Mouse (Mus musculus) heart, postnatal 10 days (tissue): ENCODE data around the gene Rarres2. TPM values are rescaled to one million over a fixed set of nuclear protein-coding genes. Genes with fewer than 3 reads are reported as not detected.
A peak's percentile ranks its signal among the peaks of the same experiment; 100 is the strongest.

Experiments
- DNase-seq, 2 experiments: peaks; one replicate each; pipeline ENCODE4 v3.0.0; 2021
- intact Hi-C: fragments of 180-260 bp; cut with DNase I; formaldehyde crosslinking; loops from one replicate; pipeline ENCODE4 v1.15.1; 2025
- total RNA-seq, 2 experiments: library from RNA; stranded (reverse); gene quantifications; 2 replicates each; pipeline ENCODE4 v1.2.3; 2021

Gene Rarres2
- total RNA-seq, 2 experiments from 2014 or later: 86.7 to 106 TPM

DNA sequence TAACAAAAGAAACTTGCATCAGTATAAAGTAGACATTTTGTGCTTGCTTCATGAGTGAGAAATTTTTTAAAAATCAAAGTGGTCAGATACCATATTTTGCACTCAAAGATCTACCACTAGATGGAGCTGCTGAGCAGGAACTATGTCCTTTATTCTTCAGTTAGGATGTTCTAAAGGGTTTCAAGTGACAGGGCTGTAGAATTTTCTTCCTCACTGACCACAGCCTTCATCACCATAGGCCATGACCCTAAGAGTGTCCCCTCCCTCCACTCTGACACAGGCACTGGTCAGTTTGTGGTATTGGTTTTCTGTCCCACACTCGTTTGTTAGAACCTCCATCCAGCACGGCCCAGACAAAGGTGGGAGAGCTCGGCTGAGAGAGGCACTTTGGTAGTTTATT is 9.4 kb upstream of the Rarres2 start:
- intact Hi-C loops: loop anchor here (2.0 to 5.0 kb wide), 3 partner anchors 35 to 190 kb away; partner anchors contain the start of gene Gimap3
- DNase-seq: peak; percentile 48 to 74

DNA sequence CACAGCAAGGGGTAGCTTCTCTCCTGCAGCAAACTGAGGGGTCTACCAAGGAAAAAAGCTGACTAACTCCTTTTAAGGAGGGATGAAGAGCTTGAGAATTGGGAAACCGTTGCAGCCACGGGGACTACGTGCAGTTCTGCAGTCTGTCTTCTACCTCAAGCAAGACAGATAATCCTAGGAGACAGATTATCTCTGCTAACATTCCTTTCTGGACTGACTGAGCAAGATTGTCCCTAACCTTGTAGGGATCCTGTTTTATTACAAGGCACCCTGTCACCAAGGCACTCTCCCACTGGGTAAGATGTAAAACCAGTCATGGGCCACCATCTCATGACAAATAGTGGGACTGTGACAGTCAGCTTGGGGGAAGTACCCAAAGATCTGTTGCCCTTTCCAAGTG is 8.7 kb upstream of the Rarres2 start:
- intact Hi-C loops: loop anchor here (5.0 kb wide), 1 partner anchor 191 kb away; the partner anchor contains the start of gene Gimap3
- DNase-seq: no peak

DNA sequence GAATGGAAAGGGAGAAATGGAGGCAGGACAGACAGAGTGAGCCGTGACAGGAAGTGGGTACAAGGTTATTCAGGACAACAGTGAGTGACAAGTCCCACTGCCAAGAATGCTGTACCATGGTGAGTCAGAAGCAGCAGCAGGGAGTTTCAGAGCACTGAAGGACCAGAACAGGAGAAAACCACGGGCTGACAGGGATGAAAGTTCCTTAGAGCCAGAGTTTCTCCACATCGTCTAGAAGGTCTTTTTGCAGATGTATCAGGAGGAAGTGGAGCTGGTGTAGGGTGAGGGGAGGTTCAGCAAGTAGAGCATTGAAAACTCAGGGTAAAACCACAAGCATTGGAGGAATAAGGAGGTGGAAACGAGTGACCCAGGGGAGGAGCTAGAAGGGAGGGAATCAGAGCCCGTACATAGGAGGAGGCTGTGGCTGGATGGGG is 6.6 kb upstream of the Rarres2 start:
- DNase-seq: peak; percentile 43 to 54
- intact Hi-C loops: no loop called here

DNA sequence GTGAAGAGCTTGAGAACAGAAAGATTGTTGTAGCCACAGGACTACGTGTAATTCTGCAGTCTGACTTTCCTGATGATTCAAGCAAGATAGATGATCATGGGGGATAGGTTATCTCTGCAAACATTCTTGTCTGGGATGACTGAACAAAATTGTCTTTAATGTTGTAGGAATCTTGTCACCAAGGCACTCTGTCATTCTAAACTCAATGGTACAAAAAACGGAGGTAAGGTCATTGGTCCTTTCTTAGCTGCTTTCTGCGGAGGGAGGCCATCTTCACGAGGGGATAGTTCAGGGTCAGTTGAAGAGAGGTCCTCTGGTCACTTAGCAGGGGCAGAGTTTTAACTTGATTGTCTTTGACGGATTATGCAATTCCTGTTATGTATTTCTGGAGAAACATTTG is 6.1 kb upstream of the Rarres2 start:
- no peak for DNase-seq
- intact Hi-C loops: no loop called here

DNA sequence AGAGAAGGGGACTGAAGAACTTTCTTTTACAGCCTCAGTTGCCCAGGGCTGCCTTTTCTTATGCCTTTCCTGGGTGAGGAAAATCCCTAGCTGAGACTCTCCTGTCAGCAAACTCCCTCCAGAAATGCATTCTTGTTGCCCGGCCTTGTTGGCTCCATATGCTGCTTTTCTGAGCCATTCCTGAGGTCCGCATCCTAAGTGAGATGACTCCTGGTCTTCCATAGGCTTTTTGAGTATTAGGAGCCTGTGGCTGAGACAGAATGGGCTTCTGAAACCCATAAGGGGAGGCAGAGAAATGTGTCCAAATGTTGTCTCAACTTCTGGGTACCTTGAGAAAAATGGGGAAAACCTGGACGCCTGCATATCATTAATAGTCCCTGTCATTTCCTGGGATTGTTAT is 1.4 kb upstream of the Rarres2 start:
- intact Hi-C loops: no loop called here
- no peak for DNase-seq

DNA sequence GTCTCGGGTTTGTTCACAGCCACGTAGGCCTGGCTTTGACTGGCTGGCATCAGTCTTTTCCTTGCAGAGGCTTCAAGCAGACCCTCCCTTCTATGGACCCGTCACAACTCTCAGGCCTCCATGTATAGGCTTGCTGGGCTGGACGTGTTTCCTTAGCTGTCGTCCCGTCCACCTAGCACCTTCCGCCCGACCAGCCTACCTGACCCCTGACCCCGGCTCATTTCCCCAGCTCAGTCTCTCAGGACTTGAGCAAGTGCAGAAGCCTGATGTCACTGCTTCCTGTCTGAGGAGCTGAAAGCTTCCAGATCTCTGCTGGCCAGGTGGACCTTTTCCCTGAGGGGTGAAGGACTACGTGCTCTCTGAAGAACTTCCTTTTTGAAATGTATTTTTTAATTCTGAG is 691 bp upstream of the Rarres2 start:
- intact Hi-C loops: no loop called here
- DNase-seq: peak; percentile 52 to 59

DNA sequence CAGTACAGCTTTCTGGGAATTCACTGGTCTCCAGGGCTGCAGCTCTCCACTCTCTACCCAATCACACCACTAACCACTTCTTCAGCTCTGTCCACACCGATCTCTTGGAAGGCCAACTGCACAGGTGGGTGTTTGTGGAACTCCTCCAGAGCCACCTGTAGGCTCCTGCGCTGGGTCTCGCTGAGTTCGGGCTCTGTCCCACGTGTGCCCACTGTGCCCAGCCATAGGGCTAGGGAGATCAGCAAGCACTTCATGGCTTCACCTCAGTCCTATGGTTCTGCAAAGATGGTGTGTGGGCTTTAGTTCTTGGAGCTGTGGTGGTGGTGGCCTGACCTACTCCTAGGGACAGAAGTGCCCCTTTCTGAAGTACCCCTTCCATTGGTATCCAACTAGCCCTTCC is 575 bp downstream of the Rarres2 start:
- intact Hi-C loops: no loop called here
- no peak for DNase-seq

DNA sequence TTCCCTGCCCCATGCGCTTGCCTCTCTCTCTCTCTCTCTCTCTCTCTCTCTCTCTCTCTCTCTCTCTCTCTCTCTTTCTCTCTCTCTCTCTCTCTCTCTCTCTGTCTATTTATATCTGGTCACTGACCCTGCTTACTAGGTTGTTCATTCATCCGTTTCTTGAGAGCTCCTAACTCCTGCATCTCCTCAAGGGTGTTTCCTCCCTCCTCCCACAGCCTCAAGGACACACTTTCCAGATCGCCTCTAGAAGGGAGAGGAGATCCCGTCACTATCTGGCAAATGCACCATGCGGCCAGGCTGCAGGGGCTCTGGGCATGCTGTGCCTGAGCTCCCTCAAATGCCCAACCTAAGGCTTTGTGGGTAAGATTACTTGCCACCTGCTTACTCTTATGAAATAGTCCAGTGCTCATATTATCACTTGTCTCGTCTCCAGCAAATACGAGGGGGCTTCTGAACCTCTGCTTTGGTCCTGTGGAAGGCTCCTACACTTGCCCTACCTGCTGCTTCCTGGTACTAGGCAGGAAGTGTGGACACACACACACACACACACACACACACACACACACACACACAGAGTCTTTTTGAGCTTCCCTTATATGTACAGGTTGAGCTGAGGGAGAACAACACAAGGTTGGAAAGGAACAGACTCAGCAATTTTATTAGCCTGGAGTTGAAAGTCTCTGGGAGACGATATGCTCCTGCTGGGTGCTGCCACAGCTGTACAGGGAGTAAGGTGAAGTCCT is 3.4 kb downstream of the Rarres2 start:
- peak in 1 of 2 experiments; percentile 35 for DNase-seq
- intact Hi-C loops: no loop called here

DNA sequence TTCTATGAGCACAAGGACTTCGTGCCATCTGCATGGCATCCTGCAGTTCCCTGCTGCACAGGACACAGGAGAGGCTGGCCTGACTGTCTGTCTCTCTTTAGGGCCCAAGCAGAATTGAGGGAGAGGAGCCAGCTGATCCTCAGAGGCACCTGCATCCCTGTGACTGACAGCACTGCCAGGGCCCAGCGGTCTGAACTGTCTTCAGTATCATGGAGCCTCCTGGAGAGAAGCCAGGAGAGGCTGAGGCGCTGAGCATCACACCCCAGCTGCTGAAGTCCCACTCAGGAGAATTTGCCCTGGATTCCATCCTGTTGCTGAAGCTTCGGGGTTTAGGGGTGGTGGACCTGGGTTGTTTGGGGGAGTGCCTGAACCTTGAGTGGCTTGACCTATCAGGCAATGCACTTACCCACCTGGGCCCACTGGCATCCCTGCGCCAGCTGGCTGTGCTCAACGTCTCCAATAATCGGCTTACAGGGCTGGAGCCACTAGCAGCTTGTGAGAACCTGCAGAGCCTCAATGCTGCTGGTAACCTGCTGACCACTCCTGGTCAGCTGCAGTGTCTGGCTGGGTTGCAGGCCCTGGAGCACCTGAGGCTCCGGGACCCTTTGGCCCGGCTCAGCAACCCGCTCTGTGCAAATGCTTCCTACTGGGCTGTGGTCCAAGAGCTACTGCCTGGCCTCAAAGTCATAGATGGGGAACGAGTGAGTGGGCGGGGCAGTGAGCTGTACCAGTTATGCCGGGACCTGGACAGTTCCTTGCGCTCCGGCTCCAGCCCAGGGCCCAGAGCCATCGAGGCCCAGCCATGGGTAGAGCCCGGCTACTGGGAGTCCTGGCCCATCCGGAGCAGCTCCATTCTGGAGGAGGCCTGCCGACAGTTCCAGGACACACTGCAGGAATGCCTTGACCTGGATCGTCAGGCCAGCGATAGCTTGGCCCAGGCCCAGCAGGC is 4.3 kb downstream of the Rarres2 start:
- intact Hi-C loops: no loop called here

DNA sequence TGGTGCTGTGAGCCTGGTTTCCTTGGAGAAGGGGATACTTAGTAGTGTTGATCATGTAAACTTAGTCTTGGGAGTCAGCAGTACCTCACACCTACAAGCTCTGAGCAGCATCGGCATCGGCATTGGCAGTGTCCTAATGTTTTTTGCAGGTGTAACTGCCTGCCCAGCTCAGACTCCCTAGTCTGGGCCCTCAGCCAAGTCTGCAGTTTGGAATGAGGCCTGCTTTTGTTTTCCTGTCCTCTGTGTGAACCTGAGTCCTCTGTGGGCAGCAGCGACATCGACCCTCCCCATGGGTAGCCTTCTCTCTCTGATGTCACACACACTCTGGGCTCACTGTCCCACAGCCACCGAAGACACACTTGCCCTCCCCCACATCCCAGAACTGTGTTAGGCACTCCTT is 6.3 kb downstream of the Rarres2 start:
- intact Hi-C loops: no loop called here
- DNase-seq: peak; percentile 85 to 86

More for the DNA sequence above, 4.3 kb downstream of the Rarres2 start:
- DNase-seq: peak; percentile 74

DNA sequence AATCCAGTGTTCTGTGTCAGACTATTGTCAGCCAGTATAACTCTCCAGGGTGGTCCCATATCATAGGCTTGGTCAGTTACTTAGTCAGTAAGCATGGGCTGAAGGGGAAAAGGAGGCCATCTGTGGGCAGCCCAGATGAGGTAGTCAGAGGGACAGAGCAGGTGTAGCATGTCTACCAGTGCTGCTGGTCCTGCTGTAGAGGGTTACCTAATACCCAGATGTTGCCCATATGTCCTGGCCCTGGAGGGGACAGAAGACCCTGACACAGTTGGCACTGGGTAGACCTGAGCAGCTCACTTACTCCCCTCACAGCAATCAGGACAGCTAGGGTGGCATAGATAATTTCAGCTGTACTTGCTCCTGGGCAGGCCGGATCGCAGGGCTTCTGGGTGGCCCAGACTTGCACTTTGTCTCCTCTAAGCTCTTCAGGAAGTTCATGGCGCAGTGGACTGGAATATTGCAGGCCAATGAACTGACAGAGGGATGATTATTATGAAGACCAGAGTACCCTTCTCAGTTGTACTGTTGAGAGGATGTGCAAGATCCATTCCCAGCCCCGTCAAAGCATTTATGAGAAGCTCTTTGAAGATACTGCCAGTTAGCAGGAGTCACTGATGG is 6.8 kb downstream of the Rarres2 start:
- intact Hi-C loops: no loop called here
- no peak for DNase-seq

DNA sequence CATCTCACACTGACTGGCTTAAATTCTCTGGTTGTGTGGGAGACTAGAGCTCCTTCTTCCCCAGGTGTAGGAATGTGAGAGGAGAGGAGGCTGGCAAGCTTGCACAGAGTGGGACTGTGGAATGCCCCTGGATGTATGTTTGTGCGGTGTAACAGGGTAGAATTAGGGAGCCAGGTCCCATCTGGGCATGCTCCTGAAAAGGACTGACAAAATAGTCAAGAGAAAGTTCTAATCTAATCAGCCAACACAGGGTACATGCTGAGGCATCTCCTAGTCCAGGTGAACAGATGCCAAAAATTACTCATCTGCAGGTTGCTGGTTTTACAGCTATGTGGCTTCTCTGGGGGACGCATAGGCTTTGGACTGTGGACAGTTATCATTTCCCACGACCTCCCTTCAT is 16.6 kb downstream of the Rarres2 start:
- intact Hi-C loops: no loop called here
- DNase-seq: no peak

DNA sequence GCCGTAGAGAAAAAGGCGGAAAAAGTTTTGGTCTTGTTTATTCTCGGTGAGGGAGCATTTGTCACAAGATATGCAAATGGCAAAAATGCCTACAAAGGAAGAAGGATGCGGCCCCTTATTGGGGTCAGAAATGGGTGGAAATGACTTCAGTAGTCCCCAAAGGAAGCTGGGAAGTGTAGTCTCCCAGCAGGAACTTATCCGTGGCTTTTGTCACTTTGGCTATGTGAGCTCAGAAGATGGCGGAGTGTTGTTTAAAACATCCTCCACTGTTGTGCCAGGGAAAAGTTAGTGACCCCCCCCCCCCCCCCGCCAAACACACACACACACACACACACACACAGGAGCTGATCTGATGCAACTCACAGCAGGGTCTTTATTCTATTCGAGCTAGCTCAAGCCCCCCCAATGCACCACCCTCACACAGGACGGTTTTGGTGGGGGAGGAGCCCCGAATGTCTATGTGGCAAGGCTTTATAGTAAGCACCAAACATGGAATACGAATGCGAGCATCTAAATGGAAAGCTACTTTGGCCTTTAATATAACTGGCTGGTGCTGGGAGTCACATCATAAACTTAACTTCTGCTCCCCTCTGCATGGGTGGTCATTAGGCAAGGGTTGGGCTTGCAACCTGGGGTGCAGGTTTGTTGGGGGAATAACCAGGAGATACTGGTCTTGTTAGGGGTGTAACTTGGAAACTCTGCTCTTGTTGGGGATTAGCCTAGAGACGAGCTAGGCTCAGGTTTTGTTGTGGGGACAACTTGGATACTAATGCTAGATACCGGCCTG is 17.3 kb downstream of the Rarres2 start:
- intact Hi-C loops: no loop called here
- DNase-seq: peak; percentile 77 to 78

DNA sequence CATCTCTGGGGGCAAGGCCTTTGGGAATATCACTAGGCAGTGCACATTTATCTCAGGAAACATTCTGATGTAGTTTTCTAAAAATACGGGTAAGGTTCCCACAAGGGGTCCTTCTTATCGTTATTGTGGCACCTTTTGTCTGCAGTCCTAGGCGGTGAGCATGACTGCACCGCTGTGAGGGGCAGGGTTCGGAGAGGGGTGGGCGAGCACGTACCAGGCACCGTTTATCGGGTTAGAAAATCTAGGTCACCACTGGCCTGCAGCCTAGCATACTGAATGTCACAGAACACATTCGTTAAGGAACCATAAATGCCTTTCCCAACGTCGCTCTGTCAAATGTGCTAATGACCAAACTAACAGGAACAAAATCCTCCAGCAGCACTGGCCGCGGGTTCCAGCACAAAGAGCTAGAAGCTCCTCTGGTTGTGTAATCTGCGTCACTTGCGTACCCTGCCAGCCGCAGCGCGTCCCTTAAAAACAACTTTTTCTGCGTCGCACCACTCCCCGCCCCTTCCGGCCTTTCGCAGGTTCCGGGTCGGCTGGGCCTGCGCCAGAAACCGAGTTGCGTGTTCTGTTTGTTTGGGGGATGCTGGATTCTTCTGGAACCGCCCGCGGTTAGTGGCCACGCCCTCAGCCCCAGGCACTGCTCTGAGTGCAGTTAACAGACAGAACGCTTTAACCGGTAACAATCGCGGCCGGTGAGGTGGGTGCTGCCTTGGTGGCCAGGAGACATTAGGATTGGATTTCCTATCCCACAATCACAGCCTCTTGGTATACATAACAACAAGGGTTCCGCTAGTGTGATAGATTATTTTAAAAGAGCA is 18.1 kb downstream of the Rarres2 start, which contains the start of gene Lrrc61:
Gene Lrrc61 (plus strand): TSS at position 517 of the 824 bp plus-strand sequence.
- intact Hi-C loops: no loop called here
- peak; percentile 98 to 99 for DNase-seq

DNA sequence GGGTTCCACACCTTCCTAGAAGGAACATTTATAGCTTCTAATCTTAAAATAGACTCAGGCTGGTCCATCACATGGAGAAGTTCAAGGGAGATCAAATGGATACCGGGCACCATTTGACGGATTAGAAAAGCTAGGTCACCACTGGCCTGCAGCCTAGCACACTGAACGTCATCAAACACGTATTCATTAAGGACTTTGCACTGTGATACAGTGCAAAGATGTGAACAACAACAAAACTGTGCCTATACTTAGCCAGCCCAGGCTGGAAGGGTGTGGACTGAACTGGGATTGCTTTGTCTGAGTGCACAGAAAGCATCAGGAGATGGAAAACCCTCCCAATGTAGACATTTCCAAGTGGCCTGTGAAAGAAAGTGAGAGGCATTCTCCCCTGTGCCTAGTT is 18.8 kb downstream of the Rarres2 start:
- DNase-seq: no peak
- intact Hi-C loops: no loop called here

DNA sequence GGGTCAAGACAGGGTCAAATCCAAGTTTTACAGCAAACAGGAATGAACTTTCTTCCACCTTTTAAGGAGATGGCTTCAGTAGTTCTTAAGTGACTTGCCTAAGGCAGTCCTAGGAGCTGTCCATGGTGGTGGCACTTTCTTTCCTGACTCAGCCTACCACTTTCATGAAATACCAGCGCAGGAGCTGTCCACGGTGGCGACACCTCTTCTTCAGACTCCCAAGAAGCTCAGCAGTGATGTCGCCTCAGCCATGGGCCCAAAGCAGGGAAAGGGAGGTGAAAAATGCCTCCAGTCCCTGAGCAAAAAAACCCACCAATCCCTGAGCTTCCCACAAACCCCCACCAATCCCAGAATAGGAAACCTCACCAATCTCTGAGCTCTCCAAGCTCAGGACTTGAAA is 19.7 kb downstream of the Rarres2 start:
- intact Hi-C loops: no loop called here
- DNase-seq: no peak

DNA sequence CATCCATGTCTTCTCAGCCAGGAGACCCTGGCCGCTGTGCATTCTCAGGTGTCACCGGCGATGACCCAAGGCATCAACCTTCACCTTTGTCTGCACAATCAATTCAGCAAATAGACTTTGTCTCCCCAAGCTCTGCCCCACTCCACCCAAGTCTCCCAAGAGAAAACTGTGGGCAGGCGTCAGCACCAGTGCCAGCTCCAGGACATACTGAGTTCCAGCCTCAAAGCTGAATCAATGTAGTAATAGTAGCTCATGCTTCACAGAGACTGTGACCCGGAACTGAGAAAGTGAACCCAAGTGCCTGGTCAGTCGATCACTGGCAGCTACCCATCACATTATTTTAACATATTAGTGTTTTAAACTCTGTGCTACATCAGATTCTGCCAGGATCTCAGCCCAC is 24.3 kb downstream of the Rarres2 start:
- DNase-seq: no peak
- intact Hi-C loops: no loop called here

DNA sequence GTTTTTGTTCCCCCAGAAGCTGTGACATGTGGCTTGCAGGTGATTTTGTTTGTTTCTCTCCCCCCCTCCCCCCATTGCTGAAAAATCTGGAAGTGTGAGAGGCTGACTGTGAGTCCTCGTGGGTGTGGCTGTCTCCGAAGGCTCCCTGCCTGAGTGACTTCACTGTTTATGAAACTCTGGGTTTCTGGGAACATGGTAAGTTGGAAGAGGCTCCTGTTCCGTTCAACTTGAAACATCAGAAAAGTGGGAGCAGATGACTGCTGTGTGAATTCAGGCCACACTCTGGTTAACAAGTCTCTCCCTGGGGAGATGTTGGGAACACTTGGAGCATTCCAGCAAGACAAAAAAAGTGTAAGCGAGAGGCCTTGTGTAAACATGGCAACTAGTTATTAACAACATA is 25.7 kb downstream of the Rarres2 start:
- intact Hi-C loops: loop anchor here (2.0 kb wide), 1 partner anchor 36 kb away; no protein-coding TSS in a partner anchor
- DNase-seq: peak in 1 of 2 experiments; percentile 45

DNA sequence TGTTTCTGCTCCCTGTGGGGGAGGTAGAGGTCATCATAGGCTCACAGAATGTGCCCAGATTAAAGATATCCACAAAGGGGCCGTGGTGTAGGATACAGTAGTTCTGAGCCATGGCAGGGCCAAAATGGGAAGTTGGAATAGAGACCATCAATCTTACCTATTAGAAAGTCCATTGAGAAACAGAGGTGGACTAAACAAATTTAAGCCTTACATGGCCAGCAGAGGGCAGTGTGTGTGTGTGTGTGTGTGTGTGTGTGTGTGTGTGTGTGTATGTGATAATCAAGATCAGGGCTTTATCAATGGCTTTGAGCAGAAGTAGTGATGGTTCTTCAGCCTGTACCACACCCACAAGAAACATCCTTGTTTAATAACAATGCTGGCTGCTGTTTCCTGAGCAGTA is 26.3 kb downstream of the Rarres2 start:
- DNase-seq: peak; percentile 30 to 60
- intact Hi-C loops: loop anchor here (2.0 kb wide), 1 partner anchor 37 kb away; no protein-coding TSS in a partner anchor
